Mouse (Mus musculus) ES-Bruce4 (cell line): ENCODE measurements around the gene Setd4. TPM values are rescaled to one million over a fixed set of nuclear protein-coding genes. Genes with fewer than 3 reads are reported as not detected.
"Not testable (repeated sequence)": the region's sequence is repeated elsewhere in the genome, so short reads cannot be mapped to it uniquely, and the experiment has no call there.

Experiments
- H3K27ac ChIP-seq: 2 replicates; pipeline ENCODE4 v1.5.1; 2012; ENCODE audit warnings: low read length, inconsistent platforms; ENCODE audit not compliant: insufficient read depth
- H3K27me3 ChIP-seq: 2 replicates; pipeline ENCODE4 v1.6.1; 2012; ENCODE audit warnings: mild to moderate bottlenecking, low read length, inconsistent platforms; ENCODE audit not compliant: control insufficient read depth, poor library complexity, insufficient read depth, severe bottlenecking
- H3K36me3 ChIP-seq: 2 replicates; pipeline ENCODE4 v1.6.1; 2012; ENCODE audit warnings: inconsistent platforms, mild to moderate bottlenecking, low read length, moderate library complexity; ENCODE audit not compliant: control insufficient read depth, poor library complexity, insufficient read depth, severe bottlenecking
- H3K4me1 ChIP-seq: one replicate; pipeline ENCODE4 v1.8.1; 2011; ENCODE audit warnings: low read length; ENCODE audit not compliant: control insufficient read depth, insufficient read depth
- H3K4me3 ChIP-seq: 2 replicates; pipeline ENCODE4 v1.5.1; 2011; ENCODE audit warnings: low read depth, mild to moderate bottlenecking, low read length
- H3K9ac ChIP-seq: 2 replicates; pipeline ENCODE4 v1.6.1; 2012; ENCODE audit warnings: low read depth, mild to moderate bottlenecking, inconsistent platforms; ENCODE audit not compliant: poor library complexity, severe bottlenecking
- H3K9me3 ChIP-seq: replicated peaks from 2 replicates; pipeline ENCODE4 v1.6.1; 2012; ENCODE audit warnings: mild to moderate bottlenecking, low read length, inconsistent platforms; ENCODE audit not compliant: control insufficient read depth, poor library complexity, insufficient read depth, severe bottlenecking
- CTCF ChIP-seq: IDR thresholded peaks from one replicate; pipeline ENCODE4 v1.8.1; 2011; ENCODE audit warnings: low read depth, low read length
- EP300 ChIP-seq: IDR thresholded peaks from 2 replicates; pipeline ENCODE4 v1.6.1; 2011; ENCODE audit warnings: low read depth, low read length; ENCODE audit not compliant: insufficient read depth
- POLR2A ChIP-seq: IDR thresholded peaks from one replicate; pipeline ENCODE4 v1.8.1; 2011; ENCODE audit warnings: low read length; ENCODE audit not compliant: insufficient read depth
- polyA plus RNA-seq: library from polyadenylated mRNA; stranded (reverse); fragments of >200 nt; gene quantifications from 2 replicates; pipeline ENCODE4 v1.2.4, GENCODE M21; 2011; ENCODE audit warnings: low read depth; ENCODE audit not compliant: missing spikeins, insufficient read depth, insufficient read length

Setd4 gene
- polyA plus RNA-seq, 1 experiment: 18.8 TPM

- TF ChIP-seq POLR2A (no peak), EP300 (no peak), CTCF (no peak)
- Histone ChIP-seq H3K36me3 (no peaks in the 10 kb centered on the region), H3K4me1 (no peaks in the 10 kb centered on the region), H3K9me3 (no peaks in the 10 kb centered on the region), H3K4me3 (no peak overlapping the region), H3K27ac (no peak overlapping the region), H3K27me3 (no peaks in the 10 kb centered on the region), H3K9ac (no peak overlapping the region)
These were observed 20.8 kb upstream of the Setd4 start for GRCm38 (mm10) chr16:93624671-93625070.

- H3K4me3 ChIP-seq, H3K4me1 ChIP-seq, H3K9me3 ChIP-seq, H3K27me3 ChIP-seq, H3K27ac ChIP-seq, H3K36me3 ChIP-seq, H3K9ac ChIP-seq: not testable (repeated sequence)
These were observed 19.9 kb upstream of the Setd4 start for GRCm38 (mm10) chr16:93623759-93624158.

GRCm38 (mm10) chr16:93615118-93615870 is 11.4 kb upstream of the Setd4 start:
- TF ChIP-seq EP300 (no peak), CTCF (peak; percentile 89), POLR2A (no peak)
- no peak overlapping the region for H3K27ac ChIP-seq
- no peaks in the 10 kb centered on the region; the same call in 1 of the 2 replicates for H3K9me3 ChIP-seq
- H3K36me3 ChIP-seq: 0 out of 2 replicates have a peak, but pooled peaks cover 6% of the 10 kb centered on the region
- no peak overlapping the region for H3K4me3 ChIP-seq
- H3K4me1 ChIP-seq: no peaks in the 10 kb centered on the region
- no peak overlapping the region for H3K9ac ChIP-seq
- H3K27me3 ChIP-seq: no peaks in the 10 kb centered on the region

- Histone ChIP-seq H3K27ac (no peak overlapping the region), H3K4me1 (no peaks in the 10 kb centered on the region), H3K9ac (no peak overlapping the region), H3K36me3 (0 out of 2 replicates have a peak, but pooled peaks cover 6% of the 10 kb centered on the region), H3K9me3 (no peaks in the 10 kb centered on the region), H3K27me3 (no peaks in the 10 kb centered on the region), H3K4me3 (no peak overlapping the region)
- TF ChIP-seq CTCF: no peak
These were observed 7.1 kb upstream of the Setd4 start for GRCm38 (mm10) chr16:93610961-93611360.

- H3K27ac ChIP-seq: no peak overlapping the region
- H3K36me3 ChIP-seq: 0 out of 2 replicates have a peak, but pooled peaks cover 6% of the 10 kb centered on the region
- H3K9ac ChIP-seq: no peak overlapping the region
- no peaks in the 10 kb centered on the region for H3K9me3 ChIP-seq
- no peaks in the 10 kb centered on the region for H3K27me3 ChIP-seq
- TF ChIP-seq EP300: no peak
- TF ChIP-seq POLR2A: no peak
- TF ChIP-seq CTCF: no peak
- H3K4me3 ChIP-seq: no peak overlapping the region
- H3K4me1 ChIP-seq: no peaks in the 10 kb centered on the region
These were observed 5.9 kb upstream of the Setd4 start for GRCm38 (mm10) chr16:93609796-93610195.

GRCm38 (mm10) chr16:93608731-93609130 is 4.9 kb upstream of the Setd4 start:
- H3K27ac ChIP-seq: no peak overlapping the region
- no peaks in the 10 kb centered on the region for H3K4me1 ChIP-seq
- no peaks in the 10 kb centered on the region for H3K9me3 ChIP-seq
- 0 out of 2 replicates have a peak, but pooled peaks cover 6% of the 10 kb centered on the region for H3K36me3 ChIP-seq
- no peaks in the 10 kb centered on the region for H3K27me3 ChIP-seq
- no peak overlapping the region for H3K9ac ChIP-seq
- H3K4me3 ChIP-seq: no peak overlapping the region
- TF ChIP-seq CTCF: no peak
- no peak for TF ChIP-seq POLR2A
- no peak for TF ChIP-seq EP300
